Mouse (Mus musculus) hindbrain, embryonic 14.5 days (tissue): ENCODE measurements around the gene Pdlim7. TPM values are rescaled to one million over a fixed set of nuclear protein-coding genes. Genes with fewer than 3 reads are reported as not detected.
A peak's percentile ranks its signal among the peaks of the same experiment; 100 is the strongest.

Source experiments
- ATAC-seq: fragments of 200-750 bp; cut with Nextera tagmentation; 2 replicates; pipeline ENCODE4 v1.8.0; 2017; ENCODE audit warnings: moderate number of reproducible peaks, mild to moderate bottlenecking, moderate TSS enrichment, moderate library complexity; ENCODE audit not compliant: low FRiP score
- DNase-seq: peaks from one replicate; pipeline ENCODE4 v3.0.0-alpha.2; 2015; ENCODE audit warnings: low spot score
- H3K27ac ChIP-seq: fragments of 300-500 bp; sonication (generic); 2 replicates; pipeline ENCODE4 v1.5.1; 2014; ENCODE audit warnings: mild to moderate bottlenecking, moderate library complexity
- H3K27me3 ChIP-seq: fragments of 300-500 bp; sonication (generic); 2 replicates; pipeline ENCODE4 v1.6.1; 2014; ENCODE audit warnings: mild to moderate bottlenecking, low read length, mixed read lengths; ENCODE audit not compliant: control insufficient read depth, insufficient read depth
- H3K36me3 ChIP-seq: fragments of 300-500 bp; sonication (generic); replicated peaks from 2 replicates; pipeline ENCODE4 v1.6.1; 2014; ENCODE audit not compliant: control insufficient read depth, insufficient read depth
- H3K4me1 ChIP-seq: fragments of 300-500 bp; sonication (generic); replicated peaks from 2 replicates; pipeline ENCODE4 v1.6.1; 2014; ENCODE audit warnings: antibody characterized with exemption, low read length, mixed read lengths; ENCODE audit not compliant: control insufficient read depth, insufficient read depth
- H3K4me2 ChIP-seq: fragments of 300-500 bp; sonication (generic); replicated peaks from 2 replicates; pipeline ENCODE4 v1.6.1; 2014; ENCODE audit warnings: mild to moderate bottlenecking, moderate library complexity
- H3K4me3 ChIP-seq: fragments of 300-500 bp; sonication (generic); replicated peaks from 2 replicates; pipeline ENCODE4 v1.5.1; 2014; ENCODE audit warnings: mild to moderate bottlenecking, low read length
- H3K9ac ChIP-seq: fragments of 300-500 bp; sonication (generic); 2 replicates; pipeline ENCODE4 v1.6.1; 2014
- H3K9me3 ChIP-seq: fragments of 300-500 bp; sonication (generic); 2 replicates; pipeline ENCODE4 v1.6.1; 2016; ENCODE audit warnings: low read length; ENCODE audit not compliant: control insufficient read depth
- WGBS: fragments of 180-500 bp; shearing (Covaris S2); extraction: QIAGEN DNeasy Blood & Tissue Kit; methylation state at CpG from one replicate; pipeline ENCODE4 v1.1.7; 2014; 5-methylcytosine and 5-hydroxymethylcytosine counted together
- polyA plus RNA-seq: library from polyadenylated mRNA; unstranded; fragments of >200 nt; fragmentation: Nextera tagmentation; extraction: Ambion mirVana; gene quantifications from 2 replicates; pipeline ENCODE4 v1.2.1, GENCODE M21; 2014

The Pdlim7 gene
- polyA plus RNA-seq, 1 experiment from 2014 or later = 139 TPM

- no peaks in the 10 kb centered on the region for H3K27me3 ChIP-seq
- peaks cover 16% of the 10 kb centered on the region for H3K4me1 ChIP-seq
- 0 out of 2 replicates have a peak overlapping the region, but pooled peaks have one; percentile 14 for H3K27ac ChIP-seq
- no peak overlapping the region for H3K9ac ChIP-seq
- H3K36me3 ChIP-seq = peaks cover 10% of the 10 kb centered on the region
- WGBS = 17% methylated on average over 18 of the region's 18 CpGs
- no peaks in the 10 kb centered on the region for H3K9me3 ChIP-seq
- DNase-seq = no peak
- H3K4me2 ChIP-seq = peak overlapping the region; percentile 7
- no peak overlapping the region for H3K4me3 ChIP-seq
- peak; percentile 33; the same call in 1 of the 2 replicates for ATAC-seq
These were observed 18.4 kb downstream of the Pdlim7 start for GRCm38 (mm10) chr13:55494883-55495621.

DNA sequence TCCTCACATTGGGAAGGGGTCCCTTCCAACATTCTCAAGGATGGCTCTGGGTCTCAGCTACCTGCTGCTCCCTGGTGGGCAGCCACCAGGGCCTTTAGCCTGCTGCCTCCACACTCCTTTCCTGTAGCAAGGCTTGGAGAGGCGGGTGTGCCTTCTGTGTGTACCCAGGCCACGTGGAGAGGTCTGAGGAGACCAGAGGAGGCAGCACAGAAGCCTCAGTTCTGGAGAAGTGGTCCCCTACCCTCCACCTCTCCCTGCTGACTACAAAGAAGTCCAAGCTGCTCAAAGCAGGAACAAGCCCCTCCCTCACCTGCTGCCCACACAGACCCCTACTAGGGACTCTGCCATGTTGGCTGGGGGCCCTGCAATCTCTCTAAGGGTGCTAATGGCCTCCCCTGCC is 19.2 kb downstream of the Pdlim7 start:
- Histone ChIP-seq H3K4me3 (no peak overlapping the region), H3K4me2 (no peak overlapping the region), H3K27ac (no peak overlapping the region), H3K36me3 (peaks cover 10% of the 10 kb centered on the region), H3K4me1 (peaks cover 16% of the 10 kb centered on the region), H3K27me3 (no peaks in the 10 kb centered on the region), H3K9me3 (no peaks in the 10 kb centered on the region), H3K9ac (no peak overlapping the region)
- WGBS = 31% methylated on average over 2 of the region's 2 CpGs
- ATAC-seq = no peak
- no peak for DNase-seq

GRCm38 (mm10) chr13:55487578-55488498 is 25.6 kb downstream of the Pdlim7 start, which contains the start of gene Dbn1:
Gene Dbn1 (minus strand): TSS chr13:55488111.
- DNase-seq = peak; percentile 79
- H3K27me3 ChIP-seq = no peaks in the 10 kb centered on the region
- peak within 1 kb of the TSS; percentile 99 for H3K27ac ChIP-seq
- H3K9ac ChIP-seq = peak within 1 kb of the TSS; percentile 100
- peak; percentile 81 for ATAC-seq
- H3K9me3 ChIP-seq = no peaks in the 10 kb centered on the region
- H3K4me2 ChIP-seq = peak within 1 kb of the TSS; percentile 99
- 2% methylated on average over 39 of the region's 83 CpGs for WGBS
- peaks cover 4% of the 10 kb centered on the region for H3K36me3 ChIP-seq
- peaks cover 44% of the 10 kb centered on the region for H3K4me1 ChIP-seq
- H3K4me3 ChIP-seq = peak within 1 kb of the TSS; percentile 97

DNA sequence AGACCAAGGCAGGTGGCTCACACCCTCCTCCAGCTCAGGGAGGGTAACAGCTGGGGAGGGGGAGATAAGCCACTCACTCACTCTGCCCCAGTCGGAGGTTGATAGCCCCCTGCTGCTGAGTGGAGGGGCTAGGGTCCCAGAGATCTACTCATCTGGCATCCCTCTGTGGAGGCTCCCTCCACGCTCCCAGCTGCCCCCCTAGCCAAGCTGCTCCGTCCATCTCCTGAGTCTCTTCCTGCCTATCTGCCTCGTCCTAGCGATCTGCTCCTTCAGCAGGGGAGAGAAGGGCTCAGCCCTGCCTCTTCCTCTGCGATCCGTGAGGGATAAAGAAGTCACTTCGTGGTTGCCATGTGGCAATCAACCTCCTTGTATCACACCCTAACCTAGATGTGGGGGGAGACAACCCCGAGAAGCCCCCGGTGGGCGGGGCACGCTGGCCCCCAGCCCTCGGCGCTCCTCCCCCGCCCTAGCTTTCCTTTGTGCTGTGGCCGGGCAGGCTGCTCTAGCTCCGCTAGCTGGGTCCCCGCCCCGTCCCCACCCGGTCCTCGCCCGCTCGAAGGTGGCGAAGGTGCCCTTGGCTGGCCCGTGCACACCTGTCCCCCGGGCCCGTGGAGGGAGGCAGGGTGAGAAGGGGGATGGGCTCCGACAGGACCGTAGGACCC is 26.4 kb downstream of the Pdlim7 start:
- H3K36me3 ChIP-seq = peaks cover 12% of the 10 kb centered on the region
- H3K9me3 ChIP-seq = no peaks in the 10 kb centered on the region
- peak overlapping the region; percentile 97 for H3K4me3 ChIP-seq
- no peak for DNase-seq
- peaks cover 52% of the 10 kb centered on the region for H3K4me1 ChIP-seq
- H3K9ac ChIP-seq = peak overlapping the region; percentile 100
- H3K4me2 ChIP-seq = peak overlapping the region; percentile 99
- under 1% methylated on average over 29 of the region's 29 CpGs for WGBS
- no peaks in the 10 kb centered on the region for H3K27me3 ChIP-seq
- ATAC-seq = peak; percentile 39
- peak overlapping the region; percentile 99 for H3K27ac ChIP-seq

DNA sequence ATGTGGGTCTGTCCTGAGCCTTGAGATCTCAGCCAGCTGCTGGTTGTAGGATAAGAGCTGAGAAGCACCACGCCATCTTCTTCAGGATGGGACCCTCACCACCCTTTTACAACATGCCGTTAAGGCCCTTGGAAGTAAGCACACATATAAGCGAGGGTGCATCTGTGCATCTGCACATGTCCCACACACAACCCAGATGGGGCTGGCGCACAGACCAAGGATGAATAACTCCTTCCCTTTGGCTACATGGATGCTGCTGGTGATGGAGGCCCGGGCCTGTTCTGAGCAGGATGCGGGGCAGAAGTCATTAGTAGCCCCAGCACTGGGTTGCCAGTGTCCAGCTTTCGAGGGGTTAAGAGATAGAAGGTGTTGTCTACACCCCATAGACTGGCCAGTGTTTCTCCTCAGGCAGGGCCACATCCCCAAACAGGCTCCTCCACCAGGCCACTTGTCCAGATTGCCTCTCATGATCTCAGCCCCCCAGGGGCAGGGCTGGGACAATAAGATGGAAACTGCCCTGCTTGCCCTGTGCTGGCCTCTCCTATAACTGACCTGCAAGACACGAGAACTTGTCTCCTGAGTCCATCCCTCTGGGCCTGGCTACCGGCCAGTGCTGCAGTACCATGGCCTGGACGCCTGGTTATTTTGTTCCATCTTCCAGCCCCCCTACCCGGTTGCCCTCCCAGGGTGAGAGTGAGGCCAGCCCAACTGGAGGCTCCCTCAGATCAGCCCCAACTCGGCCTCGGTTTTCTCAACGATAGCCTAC is 27.3 kb downstream of the Pdlim7 start:
- Histone ChIP-seq H3K4me3 (peak overlapping the region; percentile 97), H3K27me3 (no peaks in the 10 kb centered on the region), H3K9ac (peak overlapping the region; percentile 100), H3K27ac (peak overlapping the region; percentile 99), H3K9me3 (no peaks in the 10 kb centered on the region), H3K4me1 (peaks cover 54% of the 10 kb centered on the region), H3K36me3 (peaks cover 20% of the 10 kb centered on the region), H3K4me2 (peak overlapping the region; percentile 99)
- WGBS = 22% methylated on average over 14 of the region's 14 CpGs
- no peak for ATAC-seq
- no peak for DNase-seq

DNA sequence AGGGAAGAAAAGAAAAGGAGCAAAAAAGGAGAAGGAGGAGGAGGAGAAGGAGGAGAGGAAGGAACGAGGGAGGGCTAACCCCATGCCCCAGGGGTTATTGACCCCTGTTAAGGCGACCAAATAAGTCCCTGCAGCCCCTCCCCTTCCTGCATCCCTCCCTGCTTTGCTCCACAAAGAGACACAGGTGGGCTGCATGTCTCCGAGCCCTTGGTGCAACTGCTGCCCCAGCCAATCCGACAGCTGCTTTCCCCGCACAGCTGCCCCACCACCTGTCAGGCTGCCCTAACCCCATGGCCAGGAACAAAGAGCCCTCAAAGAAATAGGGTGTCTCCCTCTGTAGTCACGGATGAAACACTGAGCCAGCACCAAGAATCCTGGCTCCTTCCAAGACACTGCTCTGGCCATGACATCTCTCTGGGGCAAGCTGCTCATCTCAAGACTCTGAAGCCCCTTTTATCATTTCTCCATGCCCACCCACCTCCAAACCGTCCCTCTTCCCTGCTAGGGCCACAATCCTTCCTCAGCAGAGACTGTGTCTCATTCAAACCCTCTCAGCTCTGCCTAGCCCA is 28.9 kb downstream of the Pdlim7 start:
- no peaks in the 10 kb centered on the region for H3K9me3 ChIP-seq
- H3K4me2 ChIP-seq = peak overlapping the region; percentile 99
- peaks cover 54% of the 10 kb centered on the region for H3K4me1 ChIP-seq

GRCm38 (mm10) chr13:55483593-55483992 is 29.9 kb downstream of the Pdlim7 start:
- 3% methylated on average over 15 of the region's 15 CpGs for WGBS
- DNase-seq (peak; percentile 88), ATAC-seq (peak; percentile 84)
- Histone ChIP-seq H3K9ac (peak overlapping the region; percentile 100), H3K4me1 (peaks cover 52% of the 10 kb centered on the region), H3K4me2 (peak overlapping the region; percentile 99), H3K36me3 (peaks cover 47% of the 10 kb centered on the region), H3K27ac (peak overlapping the region; percentile 99), H3K27me3 (no peaks in the 10 kb centered on the region), H3K4me3 (peak overlapping the region; percentile 97), H3K9me3 (no peaks in the 10 kb centered on the region)

More for the DNA sequence above, 28.9 kb downstream of the Pdlim7 start:
- peak overlapping the region; percentile 100 for H3K9ac ChIP-seq
- 6% methylated on average over 7 of the region's 7 CpGs for WGBS
- H3K36me3 ChIP-seq = peaks cover 36% of the 10 kb centered on the region
- peak overlapping the region; percentile 99 for H3K27ac ChIP-seq
- DNase-seq = no peak
- peak overlapping the region; percentile 97 for H3K4me3 ChIP-seq
- H3K27me3 ChIP-seq = no peaks in the 10 kb centered on the region
- ATAC-seq = no peak

DNA sequence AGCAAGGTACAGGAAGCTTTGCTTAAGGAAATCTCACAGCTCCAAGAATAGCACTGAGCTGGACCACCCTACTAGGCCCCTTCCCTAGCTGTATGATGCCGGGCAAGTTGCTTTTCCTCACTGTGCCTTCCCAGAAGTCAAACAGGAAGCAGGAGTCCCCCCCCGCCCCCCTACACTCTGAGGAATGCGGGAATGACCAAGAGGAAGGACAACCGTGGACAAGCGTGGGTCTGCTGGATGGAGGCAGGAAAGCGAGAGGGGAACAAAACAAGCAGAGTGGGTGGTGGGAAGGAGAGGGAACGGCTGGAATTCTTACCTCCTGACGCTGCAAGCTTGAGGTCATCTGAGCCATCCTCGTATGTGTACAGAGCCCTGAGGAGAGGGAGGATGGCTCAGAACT is 30.4 kb downstream of the Pdlim7 start:
- DNase-seq (no peak), ATAC-seq (no peak)
- peak overlapping the region; percentile 100 for H3K9ac ChIP-seq
- peak overlapping the region; percentile 99 for H3K27ac ChIP-seq
- peak overlapping the region; percentile 99 for H3K4me2 ChIP-seq
- H3K27me3 ChIP-seq = no peaks in the 10 kb centered on the region
- peak overlapping the region; percentile 97 for H3K4me3 ChIP-seq
- peaks cover 51% of the 10 kb centered on the region for H3K36me3 ChIP-seq
- H3K9me3 ChIP-seq = no peaks in the 10 kb centered on the region
- 28% methylated on average over 9 of the region's 9 CpGs for WGBS
- peaks cover 46% of the 10 kb centered on the region for H3K4me1 ChIP-seq
